Mouse (Mus musculus) megakaryocyte, embryonic 14.5 days (primary cell): ENCODE measurements at regions not wholly inside any gene's neighbourhood (a gene's known extent, or its start where the extent isn't known, plus 50 kb on each side); places are given as distances from the start of the nearest gene placed in this dataset.

Experiments
- H3K27me3 ChIP-seq: replicated peaks from 2 replicates; pipeline ENCODE3; 2012; ENCODE audit warnings: inconsistent platforms
- H3K36me3 ChIP-seq: replicated peaks from 2 replicates; pipeline ENCODE3; 2012; ENCODE audit warnings: low read length, inconsistent platforms, mixed read lengths
- H3K4me1 ChIP-seq: 2 replicates; pipeline ENCODE4 v1.6.1; 2012; ENCODE audit warnings: inconsistent platforms
- H3K4me3 ChIP-seq: replicated peaks from 2 replicates; pipeline ENCODE3; 2012; ENCODE audit warnings: moderate library complexity, mild to moderate bottlenecking, inconsistent platforms
- H3K9me3 ChIP-seq: 2 replicates; pipeline ENCODE4 v1.6.1; 2012; ENCODE audit warnings: inconsistent platforms
- FLI1 ChIP-seq: IDR thresholded peaks from 2 replicates; pipeline ENCODE4 v1.6.1; 2012; ENCODE audit warnings: low read length, inconsistent platforms, mixed read lengths
- GATA1 ChIP-seq: IDR thresholded peaks from 3 replicates; pipeline ENCODE4 v1.6.1; 2012; ENCODE audit warnings: mixed read lengths, low read length, inconsistent platforms, borderline replicate concordance

- 0 out of 2 replicates have a peak, but pooled peaks cover 2% of the 10 kb centered on the region for H3K9me3 ChIP-seq
- H3K27me3 ChIP-seq = no peaks in the 10 kb centered on the region
- H3K4me1 ChIP-seq = peaks cover 7% of the 10 kb centered on the region; the same call in 1 of the 2 replicates
- TF ChIP-seq FLI1 = no peak
- TF ChIP-seq GATA1 = no peak
- H3K4me3 ChIP-seq = no peak overlapping the region
- H3K36me3 ChIP-seq = no peaks in the 10 kb centered on the region
These were observed 477.2 kb downstream of the Bmp2 start for GRCm38 (mm10) chr2:134029153-134029552.

GRCm38 (mm10) chr2:134017109-134017508 lies 465.1 kb downstream of the Bmp2 start:
- H3K4me3 ChIP-seq = no peak overlapping the region
- H3K4me1 ChIP-seq = no peaks in the 10 kb centered on the region
- no peaks in the 10 kb centered on the region for H3K27me3 ChIP-seq
- H3K36me3 ChIP-seq = no peaks in the 10 kb centered on the region
- no peaks in the 10 kb centered on the region for H3K9me3 ChIP-seq
- TF ChIP-seq FLI1 = no peak
- TF ChIP-seq GATA1 = no peak

GRCm38 (mm10) chr2:134003146-134003545 lies 451.2 kb downstream of the Bmp2 start:
- Histone ChIP-seq H3K36me3 (no peaks in the 10 kb centered on the region), H3K4me1 (no peaks in the 10 kb centered on the region), H3K4me3 (no peak overlapping the region), H3K9me3 (no peaks in the 10 kb centered on the region), H3K27me3 (no peaks in the 10 kb centered on the region)
- TF ChIP-seq GATA1 (no peak), FLI1 (no peak)

- no peak overlapping the region for H3K4me3 ChIP-seq
- H3K27me3 ChIP-seq = no peaks in the 10 kb centered on the region
- no peaks in the 10 kb centered on the region for H3K36me3 ChIP-seq
- H3K4me1 ChIP-seq = no peaks in the 10 kb centered on the region
- TF ChIP-seq FLI1 (no peak), GATA1 (no peak)
- no peaks in the 10 kb centered on the region for H3K9me3 ChIP-seq
These were observed 442.8 kb downstream of the Bmp2 start for GRCm38 (mm10) chr2:133994742-133995141.

GRCm38 (mm10) chr2:133994337-133994736 lies 442.4 kb downstream of the Bmp2 start:
- Histone ChIP-seq H3K4me1 (no peaks in the 10 kb centered on the region), H3K27me3 (no peaks in the 10 kb centered on the region), H3K9me3 (no peaks in the 10 kb centered on the region), H3K36me3 (no peaks in the 10 kb centered on the region), H3K4me3 (no peak overlapping the region)
- TF ChIP-seq FLI1 = no peak

GRCm38 (mm10) chr2:133987671-133988070 lies 435.7 kb downstream of the Bmp2 start:
- Histone ChIP-seq H3K36me3 (no peaks in the 10 kb centered on the region), H3K4me1 (no peaks in the 10 kb centered on the region), H3K4me3 (no peak overlapping the region), H3K9me3 (no peaks in the 10 kb centered on the region), H3K27me3 (no peaks in the 10 kb centered on the region)
- no peak for TF ChIP-seq FLI1
- TF ChIP-seq GATA1 = no peak
